Mouse (Mus musculus): ENCODE data around the gene Gm14496.
"Not testable (repeated sequence)": the region's sequence is repeated elsewhere in the genome, so short reads cannot be mapped to it uniquely, and the experiment has no call there.

Gm14496 gene

GRCm38 (mm10) chr2:181990829-181991228 is at the start of gene Gm14496:
TSS of gene Gm14496 (plus strand) at chr2:181991129.
- DNase-seq (ENCODE audit: low spot score): no peak

- not testable (repeated sequence) for DNase-seq (ENCODE audit: low spot score)
Observed at GRCm38 (mm10) chr2:181952747-181953680, 37.9 kb upstream of the Gm14496 start.

- no peak for DNase-seq (ENCODE audit: low spot score)
Observed at GRCm38 (mm10) chr2:181968395-181968794, 22.5 kb upstream of the Gm14496 start.

- DNase-seq (ENCODE audit: low spot score): no peak
Observed at GRCm38 (mm10) chr2:181969187-181969586, 21.7 kb upstream of the Gm14496 start.

- DNase-seq (ENCODE audit: low spot score): not testable (repeated sequence)
Observed at GRCm38 (mm10) chr2:181981969-181982368, 9.0 kb upstream of the Gm14496 start.

All from ovary, postnatal 10 days (tissue).